Mouse (Mus musculus) liver, adult 2 months (tissue): ENCODE measurements at regions not wholly inside any gene's neighbourhood (a gene's known extent, or its start where the extent isn't known, plus 50 kb on each side); places are given as distances from the start of the nearest gene placed in this dataset.

Source experiments
- CTCF ChIP-seq: fragments of 200-500 bp; IDR thresholded peaks from 2 replicates; pipeline ENCODE4 v1.5.1; 2011; ENCODE audit warnings: low read depth, low read length, control low read depth
- POLR2A ChIP-seq: fragments of 200-500 bp; IDR thresholded peaks from 2 replicates; pipeline ENCODE4 v1.6.1; 2011; ENCODE audit warnings: low read length, control low read depth; ENCODE audit not compliant: insufficient read depth; ENCODE audit errors: extremely low read depth

GRCm38 (mm10) chr9:102424672-102425345 lies 70.3 kb upstream of the Ephb1 start:
- TF ChIP-seq CTCF (no peak), POLR2A (no peak)
